Mouse (Mus musculus): ENCODE data around the gene Lcor.

Gene Lcor

GRCm38 (mm10) chr19:41476530-41477249 lies 5.7 kb upstream of the Lcor start:
- DNase-seq: no peak

GRCm38 (mm10) chr19:41481030-41481886 lies 1.2 kb upstream of the Lcor start:
- peak; percentile 37 for DNase-seq

- DNase-seq: no peak
Measured at GRCm38 (mm10) chr19:41481887-41482189, 599 bp upstream of the Lcor start.

GRCm38 (mm10) chr19:41482909-41483444 lies 540 bp downstream of the Lcor start:
- DNase-seq: peak; percentile 87

- no peak for DNase-seq
Measured at GRCm38 (mm10) chr19:41483445-41484040, 1.1 kb downstream of the Lcor start.

GRCm38 (mm10) chr19:41484361-41484760 lies 1.9 kb downstream of the Lcor start:
- DNase-seq: no peak

GRCm38 (mm10) chr19:41495382-41496032 lies 13.1 kb downstream of the Lcor start:
- no peak for DNase-seq

GRCm38 (mm10) chr19:41496058-41496457 lies 13.6 kb downstream of the Lcor start:
- no peak for DNase-seq

GRCm38 (mm10) chr19:41507872-41508271 lies 25.4 kb downstream of the Lcor start:
- no peak for DNase-seq

- no peak for DNase-seq
Measured at GRCm38 (mm10) chr19:41514836-41515235, 32.4 kb downstream of the Lcor start.

- no peak for DNase-seq
Measured at GRCm38 (mm10) chr19:41515549-41515948, 33.1 kb downstream of the Lcor start.

GRCm38 (mm10) chr19:41517006-41517405 lies 34.6 kb downstream of the Lcor start:
- no peak for DNase-seq

- DNase-seq: no peak
Measured at GRCm38 (mm10) chr19:41519121-41519520, 36.7 kb downstream of the Lcor start.

- no peak for DNase-seq
Measured at GRCm38 (mm10) chr19:41522246-41522645, 39.8 kb downstream of the Lcor start.

GRCm38 (mm10) chr19:41523798-41524563 lies 41.5 kb downstream of the Lcor start:
- DNase-seq: no peak

- DNase-seq: no peak
Measured at GRCm38 (mm10) chr19:41529169-41529568, 46.7 kb downstream of the Lcor start.

- no peak for DNase-seq
Measured at GRCm38 (mm10) chr19:41534021-41534420, 51.6 kb downstream of the Lcor start.

GRCm38 (mm10) chr19:41556981-41557380 lies 74.5 kb downstream of the Lcor start:
- DNase-seq: no peak

- no peak for DNase-seq
Measured at GRCm38 (mm10) chr19:41557491-41557890, 75.1 kb downstream of the Lcor start.

- DNase-seq: no peak
Measured at GRCm38 (mm10) chr19:41558891-41559486, 76.6 kb downstream of the Lcor start.

GRCm38 (mm10) chr19:41560856-41561255 lies 78.4 kb downstream of the Lcor start:
- no peak for DNase-seq

GRCm38 (mm10) chr19:41568791-41569190 lies 86.4 kb downstream of the Lcor start:
- DNase-seq: no peak
